Mouse (Mus musculus): ENCODE data around the gene Celsr2.

The Celsr2 gene

GRCm38 (mm10) chr3:108411754-108412121 is 3.6 kb downstream of the Celsr2 start:
- DNase-seq (ENCODE audit: low read depth), result no peak

GRCm38 (mm10) chr3:108411026-108411753 is 4.2 kb downstream of the Celsr2 start:
- DNase-seq (ENCODE audit: low read depth), result no peak

GRCm38 (mm10) chr3:108410359-108410714 is 5.0 kb downstream of the Celsr2 start:
- no peak for DNase-seq (ENCODE audit: low read depth)

GRCm38 (mm10) chr3:108409656-108410358 is 5.5 kb downstream of the Celsr2 start:
- no peak for DNase-seq (ENCODE audit: low read depth)

- DNase-seq (ENCODE audit: low read depth), result no peak
Observed at GRCm38 (mm10) chr3:108408517-108409008, 6.8 kb downstream of the Celsr2 start.

- DNase-seq (ENCODE audit: low read depth), result no peak
Observed at GRCm38 (mm10) chr3:108406306-108406885, 9.0 kb downstream of the Celsr2 start.

- DNase-seq (ENCODE audit: low read depth), result no peak
Observed at GRCm38 (mm10) chr3:108405536-108406305, 9.6 kb downstream of the Celsr2 start.

- DNase-seq (ENCODE audit: low read depth), result no peak
Observed at GRCm38 (mm10) chr3:108402528-108402920, 12.8 kb downstream of the Celsr2 start.

- peak; percentile 94 for DNase-seq (ENCODE audit: low read depth)
Observed at GRCm38 (mm10) chr3:108401692-108402527, 13.4 kb downstream of the Celsr2 start.

- DNase-seq (ENCODE audit: low read depth), result no peak
Observed at GRCm38 (mm10) chr3:108400442-108400841, 14.9 kb downstream of the Celsr2 start.

GRCm38 (mm10) chr3:108398281-108398680 is 17.1 kb downstream of the Celsr2 start:
- DNase-seq (ENCODE audit: low read depth), result no peak

- no peak for DNase-seq (ENCODE audit: low read depth)
Observed at GRCm38 (mm10) chr3:108392793-108393192, 22.6 kb downstream of the Celsr2 start.

GRCm38 (mm10) chr3:108392299-108392698 is 23.1 kb downstream of the Celsr2 start:
- no peak for DNase-seq (ENCODE audit: low read depth)

- peak; percentile 98 for DNase-seq (ENCODE audit: low read depth)
Observed at GRCm38 (mm10) chr3:108389111-108389545, 26.2 kb downstream of the Celsr2 start.

GRCm38 (mm10) chr3:108386186-108386585 is 29.2 kb downstream of the Celsr2 start:
- no peak for DNase-seq (ENCODE audit: low read depth)

GRCm38 (mm10) chr3:108384425-108384824 is 30.9 kb downstream of the Celsr2 start:
- no peak for DNase-seq (ENCODE audit: low read depth)

- DNase-seq (ENCODE audit: low read depth), result peak; percentile 81
Observed at GRCm38 (mm10) chr3:108383485-108384354, 31.6 kb downstream of the Celsr2 start, which contains the start of gene Psrc1. Gene Psrc1, plus strand, starts transcription at chr3:108383839.

GRCm38 (mm10) chr3:108381945-108382875 is 33.1 kb downstream of the Celsr2 start:
- peak; percentile 56 for DNase-seq (ENCODE audit: low read depth)

- peak; percentile 35 for DNase-seq (ENCODE audit: low read depth)
Observed at GRCm38 (mm10) chr3:108380695-108381094, 34.7 kb downstream of the Celsr2 start.
